Mouse (Mus musculus) bone marrow macrophage, adult 2 months (primary cell): ENCODE measurements around the gene Trim38.

Source experiments
- CTCF ChIP-seq: IDR thresholded peaks from 2 replicates; pipeline ENCODE4 v1.5.1; 2012; ENCODE audit warnings: low read depth, mild to moderate bottlenecking, low read length, moderate library complexity
- POLR2A ChIP-seq: IDR thresholded peaks from 2 replicates; pipeline ENCODE4 v1.6.1; 2012; ENCODE audit warnings: mild to moderate bottlenecking, low read depth, low read length, borderline replicate concordance

GRCm38 (mm10) chr13:23759916-23760239, 9.8 kb upstream of the Trim38 start:
- TF ChIP-seq CTCF: no peak
- no peak for TF ChIP-seq POLR2A
